Mouse (Mus musculus) testis, postnatal 14 days (tissue): ENCODE results near the gene Adgrl4.

Experiments
- DNase-seq: peaks from one replicate; pipeline ENCODE4 v3.0.0; 2021; ENCODE audit warnings: low spot score

The Adgrl4 gene

GRCm38 (mm10) chr3:151437693-151438092, at the start of gene Adgrl4:
TSS of gene Adgrl4 (plus strand) at chr3:151437887.
- no peak for DNase-seq

- no peak for DNase-seq
These were observed 46.8 kb upstream of the Adgrl4 start for GRCm38 (mm10) chr3:151390912-151391311.

- DNase-seq: no peak
These were observed 44.8 kb upstream of the Adgrl4 start for GRCm38 (mm10) chr3:151392891-151393290.

- DNase-seq: no peak
These were observed 44.4 kb upstream of the Adgrl4 start for GRCm38 (mm10) chr3:151393330-151393729.

GRCm38 (mm10) chr3:151399270-151399669, 38.4 kb upstream of the Adgrl4 start:
- no peak for DNase-seq

- no peak for DNase-seq
These were observed 26.7 kb upstream of the Adgrl4 start for GRCm38 (mm10) chr3:151411031-151411430.

GRCm38 (mm10) chr3:151411488-151411887, 26.2 kb upstream of the Adgrl4 start:
- DNase-seq: no peak

- no peak for DNase-seq
These were observed 20.8 kb upstream of the Adgrl4 start for GRCm38 (mm10) chr3:151416931-151417330.

- no peak for DNase-seq
These were observed 19.8 kb upstream of the Adgrl4 start for GRCm38 (mm10) chr3:151417688-151418572.

- DNase-seq: no peak
These were observed 13.1 kb upstream of the Adgrl4 start for GRCm38 (mm10) chr3:151424326-151425207.

GRCm38 (mm10) chr3:151430106-151430505, 7.6 kb upstream of the Adgrl4 start:
- DNase-seq: no peak

GRCm38 (mm10) chr3:151431507-151431906, 6.2 kb upstream of the Adgrl4 start:
- no peak for DNase-seq

GRCm38 (mm10) chr3:151438364-151438763, 677 bp downstream of the Adgrl4 start:
- DNase-seq: no peak

GRCm38 (mm10) chr3:151439976-151440375, 2.3 kb downstream of the Adgrl4 start:
- no peak for DNase-seq

- no peak for DNase-seq
These were observed 4.3 kb downstream of the Adgrl4 start for GRCm38 (mm10) chr3:151442026-151442425.

- no peak for DNase-seq
These were observed 5.8 kb downstream of the Adgrl4 start for GRCm38 (mm10) chr3:151443486-151443885.

- DNase-seq: no peak
These were observed 6.6 kb downstream of the Adgrl4 start for GRCm38 (mm10) chr3:151444284-151444683.

- DNase-seq: no peak
These were observed 8.2 kb downstream of the Adgrl4 start for GRCm38 (mm10) chr3:151445936-151446335.

GRCm38 (mm10) chr3:151454985-151455701, 17.5 kb downstream of the Adgrl4 start:
- DNase-seq: no peak

- DNase-seq: no peak
These were observed 21.9 kb downstream of the Adgrl4 start for GRCm38 (mm10) chr3:151459430-151460190.

- DNase-seq: no peak
These were observed 27.5 kb downstream of the Adgrl4 start for GRCm38 (mm10) chr3:151465215-151465614.
